Mouse (Mus musculus) adrenal gland, adult 10 weeks (tissue): ENCODE data around the gene Epha8. TPM values are rescaled to one million over a fixed set of nuclear protein-coding genes. Genes with fewer than 3 reads are reported as not detected.

Experiments used
- polyA plus RNA-seq: library from polyadenylated mRNA; stranded (reverse); fragments of 350-450 nt; fragmentation: Illumina TruSeq; extraction: RNeasy Lipid Tissue Mini Kit (QIAGEN cat#74804); gene quantifications from one replicate; pipeline ENCODE4 v1.2.3, GENCODE M21; 2014; ENCODE audit warnings: low read depth, low replicate concordance

Gene Epha8
- polyA plus RNA-seq: not detected

DNA sequence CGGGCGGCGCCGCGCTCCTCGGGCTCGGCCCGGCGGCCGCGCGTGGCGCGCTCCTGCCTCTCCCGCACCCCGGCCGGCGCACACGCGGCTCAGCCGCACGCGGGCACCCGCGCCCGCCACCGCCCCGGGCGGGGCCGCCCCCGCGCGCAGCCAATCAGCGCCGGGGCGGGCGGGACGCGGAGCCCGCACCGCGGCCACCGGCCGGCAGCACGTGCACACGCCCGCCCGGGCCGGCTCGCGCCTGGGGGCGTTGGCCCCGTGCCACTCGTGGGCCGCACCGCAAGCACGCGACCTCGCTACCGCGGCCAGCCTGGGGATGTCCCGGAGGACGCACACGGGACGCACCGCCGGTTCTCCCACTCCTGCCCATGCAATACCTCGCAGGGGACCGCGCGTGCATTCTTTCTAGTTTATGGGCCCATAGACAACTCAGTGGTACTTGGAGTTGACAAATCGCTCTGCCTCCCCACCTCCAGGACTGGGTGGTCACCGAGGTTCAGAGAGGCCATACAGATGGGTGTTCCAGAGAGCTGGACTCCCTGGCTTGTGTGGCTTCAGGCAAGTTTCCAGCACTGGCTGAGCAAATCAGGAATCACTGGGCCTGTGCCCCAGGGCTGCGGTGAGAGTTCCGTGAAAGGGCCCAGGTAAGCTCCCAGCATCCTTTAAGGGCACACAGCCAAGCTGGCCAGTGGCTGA lies at the start of gene Epha8:
Gene Epha8 (minus strand): TSS at position 66 of the 696 bp plus-strand sequence.

DNA sequence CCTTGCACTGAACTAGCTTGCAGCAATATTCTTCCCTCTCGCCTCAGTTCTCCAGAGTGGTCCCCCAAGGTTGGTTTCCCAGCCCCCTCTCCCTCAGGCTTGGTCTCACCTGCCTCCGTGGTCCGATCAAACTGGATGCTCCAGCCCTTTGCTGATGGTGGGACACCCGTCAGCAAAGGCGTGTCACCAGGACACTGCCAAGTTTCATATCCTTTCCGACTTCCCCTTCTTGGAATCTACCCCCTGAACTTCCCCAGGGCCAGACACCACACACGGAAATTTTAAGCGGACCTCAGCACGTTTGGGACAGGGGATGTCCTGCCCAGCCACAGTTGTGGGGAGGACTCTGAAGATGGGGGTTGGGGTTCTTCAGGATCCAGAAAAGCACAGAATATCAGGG lies 58.0 kb downstream of the Epha8 start, which contains the start of gene C1qa:
Gene C1qa (minus strand): TSS at position 167 of the 400 bp plus-strand sequence.

DNA sequence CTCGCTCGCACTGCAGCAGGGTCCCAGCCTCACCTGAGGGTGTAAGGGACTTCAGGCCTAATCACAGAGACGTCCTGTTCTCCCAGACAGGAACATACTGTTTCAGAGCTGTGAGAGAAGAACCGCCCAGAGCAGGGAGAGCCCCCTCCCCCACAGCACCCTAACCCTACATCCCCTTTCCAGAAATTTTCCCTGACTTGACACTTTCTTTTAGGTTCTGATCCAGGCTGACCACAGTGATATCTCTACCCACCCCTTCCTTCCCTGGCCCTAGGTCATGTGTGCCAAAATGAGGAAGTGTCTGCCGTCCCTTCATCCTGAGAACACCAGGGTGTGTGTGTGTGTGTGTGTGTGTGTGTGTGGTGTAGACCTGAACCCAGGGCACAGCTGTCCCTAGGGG lies 63.8 kb downstream of the Epha8 start, which contains the start of gene C1qc:
Gene C1qc (minus strand): TSS at position 255 of the 400 bp plus-strand sequence.

DNA sequence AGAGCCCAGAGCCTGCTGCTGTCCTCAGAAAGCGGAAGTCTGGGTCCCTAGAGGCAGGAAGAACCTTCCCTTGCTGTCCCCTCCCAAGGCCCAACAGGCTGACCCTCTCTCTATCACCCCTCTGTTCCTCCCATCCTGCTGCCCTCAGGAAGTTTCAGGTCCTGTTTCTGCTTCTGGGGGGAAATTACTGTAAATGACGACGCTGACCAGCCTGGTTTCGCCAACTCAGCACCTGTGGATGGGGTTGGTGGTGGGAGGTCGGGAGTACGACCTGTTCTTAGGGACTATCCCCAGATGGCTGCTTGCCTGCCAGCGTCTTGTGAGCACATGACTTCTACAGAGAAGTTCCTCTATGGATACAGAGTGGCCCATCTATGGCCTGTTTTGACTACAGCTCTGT lies 70.5 kb downstream of the Epha8 start, which contains the start of gene C1qb:
Gene C1qb (minus strand): TSS at position 87 of the 400 bp plus-strand sequence.

Other genes with a start within 250 kb of the Epha8 start
- 2.3 TPM for gene Ephb2, start 120.8 kb downstream of the Epha8 start, polyA plus RNA-seq
- 3.3 TPM for gene C1qb, start 70.6 kb downstream of the Epha8 start, polyA plus RNA-seq
- gene C1qc, start 63.8 kb downstream of the Epha8 start, polyA plus RNA-seq: 3.1 TPM
- 5.7 TPM for gene C1qa, start 58.0 kb downstream of the Epha8 start, polyA plus RNA-seq
- 1.2 TPM for gene Zbtb40, start 92.0 kb upstream of the Epha8 start, polyA plus RNA-seq